ENCODE assay signal across 11 mouse cellular contexts in genomic region chr3:121584736-121585151, GRCm38 (mm10). TPM values are rescaled to one million over a fixed set of nuclear protein-coding genes. Genes with fewer than 3 reads are reported as not detected.
DNase-seq lines count a peak whose midpoint lies in the region; ATAC-seq lines count a peak whose summit lies in the region.
"Had no signal": no experiment of that assay in that cellular context is flagged by ENCODE, and none has a peak within 500 bp of the region (broad histone marks: within the 10 kb centered on the region; RNA-seq: fewer than 3 reads in every experiment).

No protein-coding gene starts in this region.

- DNase-seq in right cerebral cortex, adult 18-20 months, result peak; percentile 30
- no peak for DNase-seq in right cerebral cortex, postnatal 10 days (ENCODE audit: low spot score in 2 of 2)
- no peak for DNase-seq in embryonic facial prominence, embryonic 11.5 days (ENCODE audit: low spot score)
- peak; percentile 52 to 62 for DNase-seq in urinary bladder, postnatal 36 days (ENCODE audit: low spot score in 2 of 2)
- DNase-seq in thymus, postnatal 14 days, result no peak
- no peak for DNase-seq in cerebellum, adult 9-11 months
- no peak for DNase-seq in cerebellum, postnatal 4 days (ENCODE audit: low spot score in 2 of 2)
- DNase-seq: layer of hippocampus, postnatal 36 days; right cerebral cortex, postnatal 25 days had no signal

- no peaks in the 10 kb centered on the region for H3K36me3 ChIP-seq in embryonic facial prominence, embryonic 11.5 days (replicated peaks; ENCODE audit: control insufficient read depth, insufficient read depth, low read depth, low read length)
- H3K36me3 ChIP-seq in lung, embryonic 15.5 days, result no peaks in the 10 kb centered on the region
- H3K36me3 ChIP-seq: heart, embryonic 15.5 days had no signal

- H3K27ac ChIP-seq in embryonic facial prominence, embryonic 11.5 days (replicated peaks; ENCODE audit: low read depth, low read length), result peak overlapping the region; percentile 52
- H3K27ac ChIP-seq in lung, embryonic 15.5 days, result peak overlapping the region; percentile 66
- H3K27ac ChIP-seq: heart, embryonic 15.5 days had no signal

- ATAC-seq in embryonic facial prominence, embryonic 11.5 days (replicated peaks; ENCODE audit: insufficient number of reproducible peaks, low FRiP score, low TSS enrichment, low read depth), result no peak; the same call in 1 of the 2 replicates
- ATAC-seq in lung, embryonic 15.5 days (ENCODE audit: borderline replicate concordance, extremely low read depth, low FRiP score, low TSS enrichment), result no peak; the same call in 1 of the 2 replicates

- no peak overlapping the region for H3K9ac ChIP-seq in embryonic facial prominence, embryonic 11.5 days (replicated peaks; ENCODE audit: low read length)
- no peak overlapping the region for H3K9ac ChIP-seq in lung, embryonic 15.5 days
- H3K9ac ChIP-seq: heart, embryonic 15.5 days had no signal

- no peaks in the 10 kb centered on the region for H3K27me3 ChIP-seq in embryonic facial prominence, embryonic 11.5 days (ENCODE audit: control insufficient read depth, insufficient read depth, low read length)
- H3K27me3 ChIP-seq in lung, embryonic 15.5 days, result no peaks in the 10 kb centered on the region
- H3K27me3 ChIP-seq: heart, embryonic 15.5 days had no signal

- H3K4me2 ChIP-seq in embryonic facial prominence, embryonic 11.5 days (ENCODE audit: low read depth, low read length), result no peak overlapping the region
- no peak overlapping the region for H3K4me2 ChIP-seq in lung, embryonic 15.5 days
- H3K4me2 ChIP-seq: heart, embryonic 15.5 days had no signal

- H3K9me3 ChIP-seq in embryonic facial prominence, embryonic 11.5 days (replicated peaks; ENCODE audit: control insufficient read depth, low read length), result no peaks in the 10 kb centered on the region
- H3K9me3 ChIP-seq in lung, embryonic 15.5 days, result no peaks in the 10 kb centered on the region
- H3K9me3 ChIP-seq: heart, embryonic 15.5 days had no signal

- H3K4me3 ChIP-seq in embryonic facial prominence, embryonic 11.5 days (ENCODE audit: low read depth, low read length), result no peak overlapping the region
- H3K4me3 ChIP-seq in lung, embryonic 15.5 days, result no peak overlapping the region
- H3K4me3 ChIP-seq: heart, embryonic 15.5 days had no signal

- peaks cover 2% of the 10 kb centered on the region; the same call in 1 of the 2 replicates for H3K4me1 ChIP-seq in embryonic facial prominence, embryonic 11.5 days (ENCODE audit: control insufficient read depth, insufficient read depth, low read length)
- peaks cover 27% of the 10 kb centered on the region for H3K4me1 ChIP-seq in lung, embryonic 15.5 days

- 79% methylated on average over 5 of the region's 5 CpGs for WGBS in embryonic facial prominence, embryonic 11.5 days
- 34% methylated on average over 5 of the region's 5 CpGs for WGBS in lung, embryonic 15.5 days

RNA-seq across cellular contexts. Expression of gene Slc44a3, which starts 52.5 kb away (rescaled TPM):
- polyA plus RNA-seq in embryonic facial prominence, embryonic 11.5 days (2014; fragmentation: Nextera tagmentation; extraction: Ambion mirVana), result 0.32 and 0.67 TPM in 2 replicates
- polyA plus RNA-seq in lung, embryonic 15.5 days (2015; fragmentation: Nextera tagmentation; extraction: Ambion mirVana), result 15.3 and 16.5 TPM in 2 replicates

Comparison
In these comparisons a context has a peak if more than half of its experiments do, and no peak if none do; other contexts are left out.
1. DNase-seq: peak in right cerebral cortex, adult 18-20 months (single experiment) and urinary bladder, postnatal 36 days (2 of 2); none in right cerebral cortex, postnatal 10 days (0 of 2), embryonic facial prominence, embryonic 11.5 days (single experiment), thymus, postnatal 14 days (single experiment), cerebellum, adult 9-11 months (single experiment) and cerebellum, postnatal 4 days (0 of 2).